Mouse (Mus musculus) right cerebral cortex, postnatal 25 days (tissue): Measurements from ENCODE around the gene A930004D18Rik.

Source experiments
- DNase-seq: peaks from one replicate; pipeline ENCODE4 v3.0.0; 2022

Gene A930004D18Rik

GRCm38 (mm10) chr2:18052581-18052980 lies 15.0 kb upstream of the A930004D18Rik start:
- no peak for DNase-seq

GRCm38 (mm10) chr2:18051831-18052170 lies 14.3 kb upstream of the A930004D18Rik start:
- no peak for DNase-seq

- no peak for DNase-seq
These were observed 13.7 kb upstream of the A930004D18Rik start for GRCm38 (mm10) chr2:18051026-18051830.

GRCm38 (mm10) chr2:18050541-18050985 lies 13.0 kb upstream of the A930004D18Rik start:
- no peak for DNase-seq

GRCm38 (mm10) chr2:18050018-18050417 lies 12.5 kb upstream of the A930004D18Rik start:
- DNase-seq = no peak

GRCm38 (mm10) chr2:18049279-18049821 lies 11.8 kb upstream of the A930004D18Rik start:
- DNase-seq = no peak

GRCm38 (mm10) chr2:18048453-18049075 lies 11.0 kb upstream of the A930004D18Rik start, which contains the start of gene Skida1:
Skida1 (minus strand) TSS chr2:18049051.
- DNase-seq = no peak

GRCm38 (mm10) chr2:18047646-18048452 lies 10.3 kb upstream of the A930004D18Rik start:
- peak; percentile 84 for DNase-seq

GRCm38 (mm10) chr2:18046758-18047645 lies 9.5 kb upstream of the A930004D18Rik start:
- peak; percentile 67 for DNase-seq

GRCm38 (mm10) chr2:18046186-18046585 lies 8.6 kb upstream of the A930004D18Rik start:
- no peak for DNase-seq

GRCm38 (mm10) chr2:18045781-18046181 lies 8.2 kb upstream of the A930004D18Rik start:
- DNase-seq = no peak

- DNase-seq = no peak
These were observed 7.7 kb upstream of the A930004D18Rik start for GRCm38 (mm10) chr2:18045143-18045780.

- DNase-seq = no peak
These were observed 3.8 kb upstream of the A930004D18Rik start for GRCm38 (mm10) chr2:18041199-18041885.

GRCm38 (mm10) chr2:18040347-18041160 lies 3.0 kb upstream of the A930004D18Rik start:
- DNase-seq = no peak

GRCm38 (mm10) chr2:18039566-18040290 lies 2.2 kb upstream of the A930004D18Rik start:
- no peak for DNase-seq

GRCm38 (mm10) chr2:18038895-18039371 lies 1.4 kb upstream of the A930004D18Rik start:
- no peak for DNase-seq

- DNase-seq = no peak
These were observed 710 bp upstream of the A930004D18Rik start for GRCm38 (mm10) chr2:18038141-18038752.
